ENCODE assay signal across 8 mouse cellular contexts in genomic region chr11:65197280-65197679, GRCm38 (mm10). TPM values are rescaled to one million over a fixed set of nuclear protein-coding genes. Genes with fewer than 3 reads are reported as not detected.
A peak's percentile ranks its signal among the peaks of the same experiment; 100 is the strongest.
DNase-seq lines count a peak whose midpoint lies in the region; ATAC-seq and TF ChIP-seq lines count a peak whose summit lies in the region.
"Had no signal": no experiment of that assay in that cellular context is flagged by ENCODE, and none has a peak within 500 bp of the region (broad histone marks: within the 10 kb centered on the region; RNA-seq: fewer than 3 reads in every experiment).

No protein-coding gene starts in this region.

- no peak overlapping the region for H3K4me3 ChIP-seq in G1E (ENCODE audit: low read depth, low read length)

- no peaks in the 10 kb centered on the region for H3K4me1 ChIP-seq in G1E (ENCODE audit: insufficient read depth, low read depth, low read length)

- no peaks in the 10 kb centered on the region for H3K27me3 ChIP-seq in G1E (ENCODE audit: insufficient read depth, low read length)

- TF ChIP-seq CTCF in G1E (IDR thresholded peaks at IDR 0.05; ENCODE audit: low read depth, low read length), result peak; percentile 56

- H3K36me3 ChIP-seq in G1E (replicated peaks), result no peaks in the 10 kb centered on the region

- no peaks in the 10 kb centered on the region for H3K9me3 ChIP-seq in G1E (replicated peaks)

- no peak; the same call in 1 of the 2 replicates for ATAC-seq in G1E (ENCODE audit: extremely low read depth, insufficient number of reproducible peaks, low FRiP score, poor library complexity, severe bottlenecking)
- ATAC-seq in granulocyte monocyte progenitor cell, adult 5-6 weeks (replicated peaks; ENCODE audit: poor library complexity, severe bottlenecking), result peak; percentile 52; the same call in 1 of the 2 replicates

- peak; percentile 4 for DNase-seq in G1E (ENCODE audit: low spot score)
- DNase-seq in adrenal gland, adult (ENCODE audit: inconsistent age in 2 of 2, low spot score in 1 of 2), result peak; percentile 55 to 92
- peak; percentile 43 to 85 for DNase-seq in cerebellum, postnatal 4 days (ENCODE audit: low spot score in 2 of 2)
- DNase-seq in layer of hippocampus, adult 11-12 months (ENCODE audit: low spot score), result peak; percentile 81
- peak; percentile 79 for DNase-seq in lung, postnatal 10 days
- DNase-seq in right cerebral cortex, postnatal 25 days, result peak; percentile 65

RNA-seq across cellular contexts. Expression of gene Arhgap44, which starts 34.5 kb away (rescaled TPM):
- total RNA-seq in G1E (2014; fragmentation: Nextera tagmentation), result not detected in 2 replicates
- total RNA-seq in G1E (2017), result 0.11 TPM in 1 of 2 replicates, not detected in the other
- polyA plus RNA-seq in G1E (2012), result not detected in 2 replicates
- total RNA-seq in granulocyte monocyte progenitor cell, adult 5-6 weeks (2014; fragmentation: Nextera tagmentation), result not detected in 2 replicates
- not detected in 2 replicates for total RNA-seq in granulocyte monocyte progenitor cell, adult 5-6 weeks (2017)
- polyA plus RNA-seq: macrophage had no signal

RNA-seq across cellular contexts. Expression of gene 1700086D15Rik, which starts 37.6 kb away (rescaled TPM):
- not detected in 2 replicates for total RNA-seq in G1E (2014; fragmentation: Nextera tagmentation)
- 0.11 TPM in 1 of 2 replicates, not detected in the other for total RNA-seq in G1E (2017)
- polyA plus RNA-seq in G1E (2012), result not detected in 2 replicates
- total RNA-seq in granulocyte monocyte progenitor cell, adult 5-6 weeks (2014; fragmentation: Nextera tagmentation), result not detected in 2 replicates
- total RNA-seq in granulocyte monocyte progenitor cell, adult 5-6 weeks (2017), result not detected in 2 replicates
- polyA plus RNA-seq: macrophage had no signal

Comparison
In these comparisons a context has a peak if more than half of its experiments do, and no peak if none do; other contexts are left out.
1. DNase-seq: peak in every context shown above with its lines; median percentile 81 in layer of hippocampus, adult 11-12 months; 79 in lung, postnatal 10 days; 74 in adrenal gland, adult; 65 in right cerebral cortex, postnatal 25 days; 64 in cerebellum, postnatal 4 days; 4 in G1E.